Mouse (Mus musculus) c-Kit-positive CD71-positive TER-119-negative erythroid progenitor cells, embryonic 14.5 days (primary cell): ENCODE data around the gene Hpcal1.
"Not testable (repeated sequence)": the region's sequence is repeated elsewhere in the genome, so short reads cannot be mapped to it uniquely, and the experiment has no call there.

Source experiments
- DNase-seq: peaks from one replicate; pipeline ENCODE4 v3.0.0-alpha.2; 2013; ENCODE audit warnings: low read depth

Hpcal1 gene

DNA sequence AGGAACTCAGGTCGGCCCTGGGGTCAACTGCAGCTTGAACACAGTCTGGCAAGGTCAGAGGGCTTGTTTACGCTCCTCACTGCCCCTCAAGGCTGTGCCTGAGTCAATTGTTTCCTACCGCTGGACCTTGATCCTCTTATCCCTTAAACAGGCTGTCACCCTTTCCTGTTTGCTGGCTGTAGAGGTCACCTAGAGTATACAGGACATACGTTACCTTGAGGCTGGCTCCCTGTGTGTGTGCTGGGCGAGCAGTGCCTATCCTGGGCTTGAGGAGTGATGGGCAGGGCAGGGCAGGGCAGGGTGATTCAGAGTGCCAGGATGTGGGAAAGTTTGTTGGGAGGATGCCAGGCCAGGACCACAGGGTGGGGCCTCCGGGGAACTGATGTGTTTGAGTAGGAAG is 47.8 kb downstream of the Hpcal1 start:
- DNase-seq = no peak

DNA sequence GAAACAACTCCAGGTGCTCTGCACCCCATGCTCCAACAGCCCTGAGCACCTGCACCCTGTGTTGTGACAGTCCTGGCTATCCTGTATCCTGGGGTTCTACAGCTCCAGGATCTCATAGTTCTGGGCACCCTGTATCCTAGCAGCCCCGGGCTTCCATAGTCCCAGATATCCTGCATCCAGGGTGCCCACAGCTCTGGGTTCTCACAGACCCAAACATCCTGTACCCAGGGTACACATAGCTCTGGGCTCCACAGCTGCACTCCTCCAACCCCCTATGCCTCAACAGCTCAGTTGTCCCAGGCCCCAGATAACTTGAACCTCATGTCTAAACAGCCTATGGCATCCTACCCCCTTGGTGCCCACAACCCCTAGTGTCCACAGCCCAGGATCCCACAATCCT is 49.6 kb downstream of the Hpcal1 start:
- no peak for DNase-seq

DNA sequence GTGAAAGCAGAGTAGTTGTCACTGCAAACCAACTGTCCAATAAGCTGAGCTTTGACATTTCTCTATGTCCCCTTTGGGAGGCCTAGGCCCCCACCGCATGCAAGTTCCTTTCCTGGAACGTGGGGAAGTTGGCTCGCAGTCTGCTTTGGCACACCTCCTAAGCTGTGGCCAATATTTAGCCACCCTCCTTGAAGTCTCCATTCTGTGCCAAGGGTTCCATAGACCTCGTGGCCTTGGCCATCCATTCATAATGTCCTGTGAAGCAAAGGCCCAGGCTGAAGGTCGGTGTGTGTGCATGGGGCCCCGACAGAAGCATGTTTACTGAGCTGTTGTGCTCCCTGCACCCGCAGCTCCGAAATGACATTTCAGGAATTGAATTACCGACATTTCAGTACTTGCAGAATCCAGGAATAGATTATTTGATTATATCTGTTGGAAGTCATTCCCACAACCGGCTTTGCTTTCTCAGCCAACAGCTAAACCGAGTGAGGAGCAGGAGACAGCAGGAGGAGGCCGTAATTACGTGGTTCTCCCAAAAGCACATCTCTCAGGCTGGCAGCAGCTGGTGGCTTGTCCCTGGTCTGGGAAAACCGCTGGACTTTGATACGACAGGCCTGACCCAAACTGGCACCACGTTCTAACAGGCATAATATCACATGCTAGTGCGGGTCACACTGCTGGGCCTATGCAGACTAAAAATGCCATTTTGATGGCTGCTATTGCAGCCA is 51.1 kb downstream of the Hpcal1 start:
- no peak for DNase-seq

DNA sequence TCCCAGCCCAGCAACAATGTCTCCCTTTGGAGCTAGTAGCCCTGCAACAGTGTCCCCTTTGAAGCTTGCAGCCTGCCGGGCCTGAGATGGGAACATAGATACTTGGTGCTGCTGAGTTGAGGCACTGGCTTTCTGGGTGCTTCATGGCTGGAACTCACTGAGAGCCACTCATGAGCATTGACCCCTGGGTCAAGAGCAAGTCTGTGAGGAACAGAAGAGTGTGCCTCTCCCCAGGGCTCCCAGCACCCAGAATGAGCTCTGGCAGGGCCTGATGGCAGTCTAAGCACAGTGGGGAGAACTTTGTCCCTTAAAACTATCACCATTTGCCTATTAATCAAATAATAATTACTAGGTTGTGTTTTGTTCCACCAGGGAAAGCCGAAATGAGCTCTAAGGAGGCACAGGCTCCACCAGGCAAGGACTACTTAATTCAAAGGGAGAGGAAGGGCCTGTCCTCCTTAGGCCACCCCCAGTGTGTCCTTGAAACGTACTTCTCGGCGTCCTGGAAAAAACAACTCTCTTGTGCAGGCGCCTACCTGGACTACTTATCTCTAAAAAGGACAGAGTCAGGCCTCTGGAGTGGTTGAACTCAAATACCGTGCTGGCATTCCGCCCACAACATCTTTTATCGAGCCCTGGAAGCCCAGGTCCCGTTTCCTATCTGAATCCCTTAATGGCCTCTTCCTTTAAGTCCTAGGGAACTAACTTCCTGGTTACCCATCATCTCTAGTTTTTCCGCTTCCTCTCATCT is 52.1 kb downstream of the Hpcal1 start:
- DNase-seq = no peak

DNA sequence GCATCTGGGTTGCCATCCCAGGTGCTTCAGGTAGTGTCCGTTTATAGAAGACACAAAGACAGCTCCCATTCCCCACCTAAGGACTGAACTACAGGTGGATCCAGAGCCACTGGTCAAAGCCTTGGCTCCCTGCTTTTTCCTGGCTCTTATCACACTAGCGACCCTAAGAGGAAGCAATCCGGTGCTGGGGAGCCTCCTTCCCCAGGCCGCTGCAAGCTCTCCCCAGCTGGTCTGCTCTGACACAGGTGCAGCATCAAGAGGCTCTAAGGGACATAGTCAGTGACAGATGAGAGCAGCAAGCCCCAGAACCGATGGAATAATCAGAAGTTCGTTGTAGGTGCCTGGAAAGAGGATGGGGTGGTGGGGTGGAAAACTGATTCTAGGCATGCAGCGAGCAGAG is 54.8 kb downstream of the Hpcal1 start:
- no peak for DNase-seq

DNA sequence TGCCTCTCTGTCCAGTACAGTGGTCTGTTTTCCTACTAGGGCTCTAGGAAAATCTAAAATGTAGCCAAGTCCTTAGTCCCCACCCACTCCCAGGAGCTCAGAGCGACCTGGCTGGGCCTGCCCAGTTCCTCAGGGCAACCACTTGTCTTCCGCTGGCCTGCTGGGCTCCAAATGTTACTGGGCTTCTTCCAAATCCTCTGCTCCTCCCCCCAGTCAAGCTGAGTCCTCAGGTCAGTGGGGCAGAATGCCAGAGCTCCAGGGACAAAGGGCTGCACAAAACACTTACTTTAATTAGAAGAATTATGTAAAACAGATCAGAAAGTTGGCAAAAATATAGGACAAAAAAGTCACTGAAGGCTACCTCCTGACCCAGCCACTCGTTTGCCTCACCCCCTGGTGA is 56.1 kb downstream of the Hpcal1 start:
- no peak for DNase-seq

DNA sequence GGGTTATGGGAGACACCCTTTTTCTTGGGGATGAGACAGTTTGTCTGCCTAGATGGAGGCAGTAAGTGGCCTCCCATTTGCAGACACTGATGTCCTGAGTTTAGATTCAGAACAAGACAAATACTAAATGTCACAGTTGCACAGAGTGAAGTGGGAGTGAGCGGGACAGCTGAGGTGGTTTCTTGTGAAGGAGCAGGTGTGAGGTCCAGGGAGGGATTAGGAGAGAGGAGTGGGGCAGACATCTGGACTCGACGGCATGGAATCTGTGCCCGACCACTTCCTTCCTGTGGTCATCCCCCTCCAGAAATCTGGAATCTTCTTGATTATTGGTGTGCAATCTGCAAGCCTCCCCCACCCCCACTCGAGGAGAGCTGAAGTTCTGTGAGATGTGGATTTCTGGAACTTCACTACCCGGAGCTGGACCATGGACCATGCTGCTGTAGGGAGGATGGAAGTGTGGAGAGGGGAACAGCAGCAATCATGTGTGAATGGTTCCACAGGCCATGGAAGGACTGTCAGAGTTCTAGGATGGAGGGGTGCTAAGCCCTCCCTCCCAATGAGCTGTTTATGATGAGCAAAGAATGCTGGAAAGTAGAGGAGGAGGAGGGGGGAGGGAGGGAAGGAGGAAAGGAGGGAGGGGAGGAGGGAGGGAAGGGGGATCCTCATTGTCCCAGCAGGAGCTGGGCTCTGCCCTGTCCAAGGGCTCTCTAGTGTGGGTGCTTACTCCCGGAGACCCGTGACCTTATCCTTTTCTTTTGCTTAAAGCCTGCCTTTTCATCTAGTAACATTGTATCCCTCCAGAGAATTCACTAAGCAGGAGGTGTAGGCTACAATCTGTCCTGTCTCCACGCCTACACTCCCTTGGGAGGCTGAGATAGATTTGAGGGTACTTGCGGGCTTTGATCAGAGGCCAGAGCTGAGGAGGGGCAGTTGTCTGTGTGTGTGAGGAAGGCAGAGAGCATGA is 56.8 kb downstream of the Hpcal1 start:
- DNase-seq = no peak

DNA sequence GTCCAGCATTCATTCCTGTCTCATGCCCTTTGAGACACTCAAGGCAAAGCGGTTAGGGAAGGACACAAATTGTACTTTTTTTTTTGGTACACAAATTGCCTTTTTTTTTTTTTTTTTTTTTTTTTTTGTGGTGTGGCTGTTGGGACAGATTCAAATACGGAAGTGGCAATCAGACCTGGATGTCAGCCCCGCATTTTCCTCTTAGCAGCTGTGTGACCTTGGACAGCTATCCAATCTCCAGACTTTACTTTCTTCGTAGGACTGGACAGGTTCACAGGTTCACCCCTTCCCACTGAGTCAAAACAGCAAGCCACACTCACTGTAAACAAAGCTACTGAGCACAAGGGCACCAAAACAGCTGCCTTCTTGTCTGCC is 57.5 kb downstream of the Hpcal1 start:
- no peak for DNase-seq

DNA sequence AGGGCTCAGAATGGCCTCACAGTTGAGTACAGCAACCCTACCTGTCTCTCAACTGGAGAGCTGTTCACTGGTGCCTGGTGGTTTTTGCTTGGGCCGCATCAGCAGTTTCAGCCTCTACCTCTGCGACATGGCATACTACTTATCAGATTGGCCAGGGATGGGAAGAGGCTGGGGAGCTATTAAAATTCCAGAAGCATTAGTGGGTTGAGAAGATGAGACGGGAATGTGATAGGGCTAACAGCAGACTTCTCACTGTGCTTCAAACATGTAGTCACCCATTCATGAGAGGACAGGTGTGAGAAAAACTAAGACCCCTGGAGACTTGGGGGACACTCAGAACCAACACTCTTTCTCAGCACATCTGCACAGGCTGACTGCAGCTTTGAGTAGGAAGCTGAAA is 59.1 kb downstream of the Hpcal1 start:
- DNase-seq = no peak

DNA sequence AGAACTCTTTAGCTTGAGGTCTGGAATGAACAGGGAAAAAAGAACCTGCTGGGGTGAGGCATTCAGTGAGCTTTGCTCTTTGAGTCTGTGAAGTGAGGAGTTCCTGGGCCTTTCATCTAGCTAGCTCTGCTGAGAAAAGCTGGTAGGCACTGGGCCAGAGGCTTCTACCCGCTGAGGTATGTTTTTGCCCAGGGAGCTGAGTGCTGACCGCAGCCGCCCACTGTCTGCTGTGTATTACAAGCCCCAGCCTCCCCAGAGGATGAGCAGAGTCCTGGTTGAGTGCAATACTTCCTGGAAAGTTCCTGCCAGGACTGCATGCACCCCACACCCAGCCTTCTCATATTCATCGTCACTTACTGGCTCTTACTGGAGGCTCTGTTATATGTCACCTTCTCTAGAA is 59.8 kb downstream of the Hpcal1 start:
- DNase-seq = no peak

DNA sequence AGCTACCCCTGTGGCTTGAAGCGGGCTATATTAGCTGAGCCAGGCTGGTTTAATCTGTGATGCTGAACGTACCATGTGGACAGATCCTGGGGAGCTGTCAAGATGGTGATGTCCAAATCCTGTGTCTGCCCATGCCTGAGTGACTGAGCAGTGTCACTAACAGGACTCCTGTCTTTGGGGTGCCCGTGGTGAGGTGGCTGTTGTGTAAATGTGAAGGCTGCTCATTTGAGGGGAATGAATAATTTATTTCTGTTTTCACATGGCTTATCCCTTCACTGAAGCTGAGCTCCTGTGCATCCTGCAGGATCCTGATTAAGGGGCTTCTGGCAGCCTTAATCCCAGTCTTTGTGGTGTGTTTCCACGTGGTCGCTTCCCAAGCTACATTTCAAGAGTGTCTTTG is 62.2 kb downstream of the Hpcal1 start:
- DNase-seq = no peak

DNA sequence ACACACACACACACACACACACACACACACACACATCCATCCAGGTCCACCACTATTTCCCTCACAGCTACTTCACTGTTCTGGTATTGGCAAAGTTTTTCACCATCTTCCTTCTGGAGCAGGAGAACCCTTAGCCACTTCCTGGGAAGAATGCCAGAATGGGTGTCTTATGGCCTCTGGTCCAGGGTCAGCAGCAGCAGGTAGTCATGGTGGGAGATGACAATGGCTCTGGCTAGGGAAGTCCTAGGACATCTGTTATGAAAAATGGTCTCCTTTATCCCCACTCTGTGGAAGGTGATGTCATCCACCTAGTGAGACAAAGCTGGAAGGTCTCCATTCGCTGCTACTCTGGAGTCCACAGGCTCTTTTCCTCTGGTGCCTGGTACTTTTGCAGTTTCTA is 64.1 kb downstream of the Hpcal1 start:
- no peak for DNase-seq

DNA sequence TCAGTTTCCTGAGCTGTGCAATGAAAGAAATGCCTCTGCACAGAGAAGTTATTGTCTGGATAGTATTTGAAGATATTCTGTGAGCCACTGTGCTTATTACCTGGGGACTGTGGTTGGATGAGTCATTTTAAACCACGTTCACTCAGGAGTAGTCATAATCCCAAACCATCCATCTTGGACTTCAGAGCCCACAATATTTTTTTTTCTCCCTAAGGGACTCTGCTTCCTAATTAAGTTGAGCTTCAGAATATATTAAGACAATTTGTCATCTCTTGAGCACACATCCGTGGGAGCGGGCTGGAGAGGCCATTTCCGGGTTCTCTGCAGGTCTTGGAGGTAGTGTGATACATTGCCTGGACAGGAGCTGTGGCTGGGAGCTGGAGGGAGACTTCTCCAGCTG is 66.2 kb downstream of the Hpcal1 start:
- DNase-seq = no peak

DNA sequence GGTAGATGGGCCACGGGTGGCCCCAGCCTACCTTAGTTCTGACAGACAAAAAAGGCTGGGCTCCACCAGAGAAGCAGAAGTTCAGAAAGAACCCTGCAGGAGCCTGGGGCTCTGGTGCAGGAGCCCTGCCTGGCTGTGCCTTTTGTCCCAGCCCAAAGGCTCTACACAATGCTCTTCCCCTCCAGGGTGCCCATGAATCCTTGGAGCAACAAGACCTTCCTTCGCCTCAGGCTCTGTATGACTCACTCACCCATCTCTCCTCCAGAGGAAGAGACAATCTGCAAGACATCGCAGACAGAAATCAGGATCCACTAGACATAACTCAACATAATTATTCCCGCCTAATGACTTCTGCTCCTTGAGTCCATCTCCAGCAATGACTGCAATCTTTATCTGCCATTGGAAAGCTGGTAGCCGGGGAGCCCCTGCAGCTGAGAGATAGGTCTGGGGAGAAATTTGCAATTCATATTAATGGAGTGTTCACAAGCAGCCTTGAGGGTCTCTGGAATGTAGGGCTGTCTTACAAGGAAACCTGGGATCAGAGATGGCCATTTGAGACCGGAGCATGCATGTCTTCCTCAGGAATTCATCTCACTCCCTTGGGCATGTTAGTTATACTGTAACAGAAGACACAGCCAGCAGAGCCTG is 71.8 kb downstream of the Hpcal1 start:
- no peak for DNase-seq

DNA sequence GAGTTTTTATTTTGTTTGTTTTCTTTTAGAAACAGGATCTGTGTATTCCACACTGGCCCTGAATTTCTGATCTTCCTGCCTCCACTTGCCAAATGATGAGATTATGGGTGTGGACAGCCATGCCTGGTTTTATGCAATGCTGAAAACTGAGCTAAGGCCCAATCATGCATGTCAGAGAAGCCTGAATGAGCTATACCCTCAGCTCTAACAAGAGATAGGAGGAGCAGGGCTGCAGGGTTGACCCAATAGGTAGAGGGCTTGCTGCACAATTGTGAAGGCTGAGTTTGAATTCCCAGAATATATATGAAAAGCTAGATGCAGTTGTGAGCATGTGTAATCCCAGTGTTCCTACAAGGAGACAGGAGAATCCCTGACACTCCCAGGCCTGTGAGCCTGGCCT is 72.4 kb downstream of the Hpcal1 start:
- DNase-seq = no peak

DNA sequence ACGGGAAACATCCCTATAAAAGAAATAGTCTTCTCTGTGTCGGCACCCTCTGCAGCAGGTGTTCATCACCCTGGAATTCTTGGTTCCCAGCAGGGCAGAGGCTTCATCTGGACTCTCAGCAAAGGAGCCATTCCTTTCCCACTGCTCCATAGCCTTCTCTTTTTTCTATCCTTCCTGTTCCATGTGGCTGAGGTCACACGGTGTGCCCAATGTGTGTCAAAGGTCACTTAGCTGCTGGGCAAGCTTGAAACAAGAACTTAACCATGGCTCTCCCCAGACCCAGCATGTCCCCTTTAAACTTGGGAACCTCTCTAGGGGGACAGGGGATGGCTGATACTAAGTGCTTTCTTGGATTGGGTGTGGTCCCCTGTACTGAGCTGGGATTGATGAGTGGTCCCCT is 73.3 kb downstream of the Hpcal1 start:
- DNase-seq = no peak

DNA sequence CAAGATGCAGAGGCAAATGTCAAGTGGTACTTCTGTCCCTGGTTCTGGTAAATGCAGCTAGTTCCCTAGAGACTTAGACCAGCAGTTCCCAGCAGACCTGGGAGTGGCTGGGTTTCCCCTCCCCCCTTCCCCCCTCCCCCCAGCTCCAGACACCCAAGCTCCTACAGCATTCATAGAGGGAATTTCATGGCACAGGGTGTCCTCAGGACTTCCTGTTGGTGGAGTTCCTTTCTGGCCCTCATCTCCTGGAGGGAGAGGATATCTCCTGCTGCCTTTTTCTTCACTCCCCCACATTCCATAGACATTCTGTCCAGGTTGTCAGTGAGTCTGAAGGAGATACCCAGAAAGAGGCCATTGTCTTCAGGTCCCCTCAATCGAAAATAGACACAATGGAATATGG is 76.9 kb downstream of the Hpcal1 start:
- DNase-seq = not testable (repeated sequence)

DNA sequence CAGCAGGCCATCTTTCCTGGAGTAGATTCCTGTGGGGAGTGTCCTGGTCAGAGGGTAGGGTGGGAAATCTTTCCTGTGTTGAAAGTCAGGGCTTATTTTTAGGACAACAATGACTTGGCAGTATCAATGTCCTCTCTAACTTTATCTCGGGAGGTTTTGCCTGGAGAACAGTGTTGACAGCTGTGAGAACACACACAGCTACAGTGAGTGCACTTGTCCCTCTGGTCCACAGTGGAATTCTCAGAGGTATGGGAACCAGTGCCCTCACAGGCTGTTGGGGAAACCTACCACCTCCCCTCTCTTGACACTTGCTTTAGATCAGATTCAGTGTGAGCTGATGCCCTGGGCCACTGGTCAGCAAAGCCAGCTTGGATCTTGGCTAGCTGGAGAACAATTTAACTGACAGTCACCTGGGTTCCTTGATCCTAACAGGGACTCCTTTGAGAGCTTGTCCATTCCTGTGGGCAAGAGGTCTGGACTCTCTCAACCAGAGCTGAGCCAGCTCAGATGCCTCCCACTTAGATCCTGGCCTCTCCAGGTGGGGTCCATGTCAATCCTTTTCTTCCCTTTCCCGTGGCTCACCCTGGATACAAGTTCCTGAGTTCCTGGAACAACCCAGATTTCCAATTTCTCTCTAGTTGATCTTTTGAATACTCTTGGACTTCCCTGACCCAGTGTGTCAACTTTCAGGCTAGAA is 79.0 kb downstream of the Hpcal1 start:
- DNase-seq = no peak

DNA sequence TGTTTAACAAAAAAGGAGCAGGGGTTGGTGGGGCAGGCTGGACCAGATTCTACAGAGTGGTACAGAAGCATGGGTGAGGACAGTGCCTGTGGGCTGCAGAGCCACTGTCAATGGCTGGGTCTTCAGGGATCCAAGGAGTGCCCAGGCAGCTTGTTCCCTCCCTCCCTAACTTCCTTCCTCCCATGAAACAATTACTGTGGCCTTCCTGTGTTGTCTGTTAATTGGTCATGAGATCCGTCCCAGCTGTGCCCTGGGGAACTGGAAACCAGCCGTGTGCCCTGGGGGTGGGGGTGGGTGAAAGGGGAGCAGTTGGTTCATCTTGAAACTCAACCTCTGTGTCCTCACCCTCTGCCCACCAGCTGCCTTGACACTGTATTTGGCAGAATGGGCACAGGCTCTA is 79.9 kb downstream of the Hpcal1 start:
- DNase-seq = no peak

DNA sequence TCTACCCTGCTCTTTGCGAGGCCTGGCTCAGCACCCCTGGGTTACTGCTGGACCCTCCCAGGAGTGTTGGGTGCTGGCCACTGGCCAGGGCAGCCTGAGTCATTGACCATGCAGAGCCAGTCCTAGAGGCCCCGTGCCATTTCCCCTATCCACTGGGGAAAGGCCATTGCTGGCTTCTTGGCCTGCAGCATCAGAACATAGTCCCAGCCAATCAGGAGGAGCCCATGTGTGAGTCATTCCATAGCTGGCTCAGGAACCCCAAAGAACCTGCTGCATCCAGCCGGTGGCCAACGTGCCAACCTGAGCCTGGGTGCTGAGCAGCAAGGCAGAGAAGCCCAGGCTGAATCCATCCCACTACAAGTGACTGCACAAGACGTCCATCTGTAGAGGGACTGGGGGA is 83.1 kb downstream of the Hpcal1 start:
- DNase-seq = not testable (repeated sequence)

DNA sequence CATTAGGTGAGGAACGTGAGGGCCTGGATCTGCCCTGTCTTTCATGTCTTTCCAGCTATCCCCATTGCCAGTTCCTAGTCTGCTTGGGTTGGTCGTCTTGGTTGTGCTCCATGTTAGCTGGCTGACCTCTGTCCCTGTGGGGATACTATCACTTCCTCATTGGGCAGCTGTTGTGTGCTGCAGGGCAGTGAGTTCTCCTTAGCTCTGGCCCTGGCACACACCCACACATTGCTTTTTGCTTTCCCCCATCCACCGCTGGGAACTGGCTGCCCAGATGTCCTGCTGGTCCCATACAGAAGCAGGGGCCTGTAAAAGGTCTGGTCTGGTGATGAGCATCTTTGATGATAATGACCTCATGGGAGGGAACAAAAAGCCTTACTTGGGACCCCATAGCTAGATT is 84.2 kb downstream of the Hpcal1 start:
- not testable (repeated sequence) for DNase-seq

DNA sequence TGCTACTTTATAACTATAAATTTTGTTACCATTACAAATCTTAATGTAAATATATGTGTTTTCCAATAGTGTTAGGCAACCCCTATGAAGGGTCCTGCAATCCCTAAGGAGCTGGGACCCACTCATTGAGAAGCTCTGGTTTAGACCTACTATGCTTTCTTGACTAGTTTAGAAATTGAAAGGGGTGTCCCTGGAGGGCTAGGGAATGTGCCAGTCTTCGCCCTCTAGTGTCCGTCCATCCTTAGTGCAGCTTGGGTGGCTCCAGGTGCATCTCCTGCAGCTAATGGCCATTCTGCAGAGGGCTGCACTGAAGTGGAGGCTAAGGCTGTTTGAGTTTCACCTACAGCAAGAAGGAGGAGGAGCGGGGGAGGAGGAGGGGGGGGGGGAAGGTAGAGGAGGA is 87.7 kb downstream of the Hpcal1 start:
- DNase-seq = peak; percentile 19
